Mouse (Mus musculus): ENCODE measurements around the gene Olfm2. TPM values are rescaled to one million over a fixed set of nuclear protein-coding genes. Genes with fewer than 3 reads are reported as not detected.

Olfm2 gene
- polyA plus RNA-seq, 1 experiment from 2014 or later: 64.4 TPM

DNA sequence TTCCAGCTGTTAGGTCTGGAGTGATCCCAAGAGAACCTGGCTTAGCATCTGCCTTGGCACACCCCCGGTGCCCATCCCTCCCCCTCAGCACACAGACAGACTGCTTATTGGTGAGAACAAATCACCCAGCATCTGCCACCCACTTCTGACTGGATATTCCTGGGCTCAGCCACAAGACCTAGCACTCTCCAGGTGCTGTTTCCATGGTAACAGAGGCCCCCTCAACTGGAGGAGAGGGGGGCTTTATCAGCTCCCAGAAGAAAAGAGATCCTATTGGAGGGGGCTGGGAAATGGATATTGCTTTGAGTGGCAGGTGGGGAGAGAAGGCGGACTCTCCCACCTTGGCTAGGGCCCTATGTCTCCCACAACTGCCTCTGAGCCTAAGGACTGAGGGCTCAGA lies 82.2 kb downstream of the Olfm2 start:
- no peak for DNase-seq (ENCODE audit: low spot score)
- H3K36me3 ChIP-seq (ENCODE audit: control insufficient read depth, insufficient read depth, low read length): peaks cover 8% of the 10 kb centered on the region; the same call in 1 of the 2 replicates

DNA sequence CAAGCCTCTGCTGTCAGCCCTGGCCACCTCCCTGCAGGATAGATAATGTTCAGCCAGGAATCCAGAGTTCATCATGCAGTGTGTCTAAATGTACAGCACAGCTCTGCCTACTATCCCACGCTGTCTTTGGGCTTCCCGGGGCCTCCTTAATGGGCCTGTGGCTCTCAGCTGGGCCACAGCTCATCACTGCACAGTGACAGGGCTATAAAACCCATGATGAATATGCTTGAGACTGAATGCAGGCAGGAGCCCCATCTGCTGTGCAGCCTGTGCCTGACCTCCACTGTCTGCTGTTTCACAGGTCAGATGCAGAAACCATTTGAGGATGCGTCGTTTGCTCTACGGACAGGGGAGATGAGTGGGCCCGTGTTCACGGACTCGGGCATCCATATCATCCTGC lies 83.3 kb downstream of the Olfm2 start:
- H3K36me3 ChIP-seq (ENCODE audit: control insufficient read depth, insufficient read depth, low read length): peaks cover 8% of the 10 kb centered on the region; the same call in 1 of the 2 replicates
- peak overlapping the region; percentile 80 for H3K27ac ChIP-seq (ENCODE audit: low read depth, low read length)

More for the DNA sequence above, 82.2 kb downstream of the Olfm2 start:
- 88% methylated on average over 2 of the region's 2 CpGs for WGBS
- Histone ChIP-seq H3K27me3 (ENCODE audit: control insufficient read depth, insufficient read depth, low read length) (no peaks in the 10 kb centered on the region), H3K4me3 (ENCODE audit: low read depth, low read length) (no peak overlapping the region), H3K9me3 (ENCODE audit: control insufficient read depth, low read length) (no peaks in the 10 kb centered on the region), H3K4me2 (replicated peaks; ENCODE audit: low read depth, low read length) (no peak overlapping the region), H3K27ac (ENCODE audit: low read depth, low read length) (peak overlapping the region; percentile 80), H3K9ac (ENCODE audit: low read depth, low read length) (no peak overlapping the region), H3K4me1 (replicated peaks; ENCODE audit: control insufficient read depth, insufficient read depth, low read length) (peaks cover 19% of the 10 kb centered on the region)
- ATAC-seq (ENCODE audit: low FRiP score): peak; percentile 13; the same call in 1 of the 2 replicates

DNA sequence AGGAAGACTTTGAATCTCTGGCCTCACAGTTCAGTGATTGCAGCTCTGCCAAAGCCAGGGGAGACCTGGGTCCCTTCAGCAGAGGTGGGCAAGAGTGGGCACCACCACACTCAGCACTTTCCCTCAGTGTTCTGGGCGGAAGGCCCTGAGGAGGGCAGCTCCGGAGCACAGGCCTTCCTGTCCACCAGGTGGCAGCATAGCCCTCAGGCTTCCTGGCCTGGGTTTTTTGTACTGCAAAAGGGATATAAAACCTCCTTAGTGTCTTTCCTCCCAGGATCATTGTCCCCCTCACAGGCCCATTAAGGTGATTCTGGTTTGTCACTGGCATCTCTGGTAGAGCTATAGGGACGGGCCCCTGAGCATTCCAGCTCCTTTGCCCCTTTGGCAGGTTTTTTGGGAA lies 83.8 kb downstream of the Olfm2 start:
- 59% methylated on average over 3 of the region's 3 CpGs for WGBS
- Histone ChIP-seq H3K4me2 (replicated peaks; ENCODE audit: low read depth, low read length) (no peak overlapping the region), H3K4me3 (ENCODE audit: low read depth, low read length) (no peak overlapping the region), H3K4me1 (replicated peaks; ENCODE audit: control insufficient read depth, insufficient read depth, low read length) (peaks cover 19% of the 10 kb centered on the region), H3K9me3 (ENCODE audit: control insufficient read depth, low read length) (no peaks in the 10 kb centered on the region), H3K9ac (ENCODE audit: low read depth, low read length) (no peak overlapping the region), H3K27me3 (ENCODE audit: control insufficient read depth, insufficient read depth, low read length) (no peaks in the 10 kb centered on the region), H3K36me3 (ENCODE audit: control insufficient read depth, insufficient read depth, low read length) (peaks cover 10% of the 10 kb centered on the region; the same call in 1 of the 2 replicates), H3K27ac (ENCODE audit: low read depth, low read length) (peak overlapping the region; percentile 80)
- ATAC-seq (ENCODE audit: low FRiP score): peak; percentile 41
- DNase-seq (ENCODE audit: low spot score): peak; percentile 84

More for the DNA sequence above, 83.3 kb downstream of the Olfm2 start:
- peak; percentile 74 for ATAC-seq (ENCODE audit: low FRiP score)
- Histone ChIP-seq H3K4me3 (ENCODE audit: low read depth, low read length) (no peak overlapping the region), H3K27me3 (ENCODE audit: control insufficient read depth, insufficient read depth, low read length) (no peaks in the 10 kb centered on the region), H3K4me2 (replicated peaks; ENCODE audit: low read depth, low read length) (no peak overlapping the region), H3K9ac (ENCODE audit: low read depth, low read length) (0 out of 2 replicates have a peak overlapping the region, but pooled peaks have one; percentile 19), H3K9me3 (ENCODE audit: control insufficient read depth, low read length) (no peaks in the 10 kb centered on the region), H3K4me1 (replicated peaks; ENCODE audit: control insufficient read depth, insufficient read depth, low read length) (peaks cover 19% of the 10 kb centered on the region)
- WGBS: 72% methylated on average over 8 of the region's 8 CpGs
- peak; percentile 48 for DNase-seq (ENCODE audit: low spot score)

DNA sequence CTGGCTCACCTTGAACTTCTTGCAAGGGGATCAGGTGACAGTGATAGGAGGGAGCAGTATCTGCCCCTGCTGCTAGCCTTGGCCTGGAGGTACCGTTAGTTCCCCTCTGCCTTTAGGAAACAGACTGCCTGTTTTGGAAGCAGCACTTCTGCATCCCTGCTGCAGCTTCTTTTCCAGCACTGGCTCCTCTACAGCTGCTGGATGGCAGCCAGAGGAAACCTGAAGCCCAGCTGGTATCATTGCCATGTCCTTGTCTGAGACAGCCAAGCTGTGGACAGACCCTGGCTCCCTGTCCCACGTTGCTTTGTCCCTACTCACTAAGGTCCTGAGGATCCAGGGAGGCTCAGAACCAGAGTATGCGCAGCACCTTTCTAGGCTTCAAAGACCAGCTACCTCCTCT lies 88.6 kb downstream of the Olfm2 start:
- no peak overlapping the region for H3K9ac ChIP-seq (ENCODE audit: low read depth, low read length)
- ATAC-seq (ENCODE audit: low FRiP score) (no peak), DNase-seq (ENCODE audit: low spot score) (no peak)
- no peak overlapping the region for H3K27ac ChIP-seq (ENCODE audit: low read depth, low read length)
- no peak overlapping the region for H3K4me3 ChIP-seq (ENCODE audit: low read depth, low read length)
- H3K36me3 ChIP-seq (ENCODE audit: control insufficient read depth, insufficient read depth, low read length): peaks cover 11% of the 10 kb centered on the region; the same call in 1 of the 2 replicates
- H3K4me1 ChIP-seq (replicated peaks; ENCODE audit: control insufficient read depth, insufficient read depth, low read length): peaks cover 6% of the 10 kb centered on the region; the same call in 1 of the 2 replicates
- H3K9me3 ChIP-seq (ENCODE audit: control insufficient read depth, low read length): no peaks in the 10 kb centered on the region
- H3K4me2 ChIP-seq (replicated peaks; ENCODE audit: low read depth, low read length): no peak overlapping the region
- WGBS: 89% methylated on average over 3 of the region's 3 CpGs
- H3K27me3 ChIP-seq (ENCODE audit: control insufficient read depth, insufficient read depth, low read length): no peaks in the 10 kb centered on the region

DNA sequence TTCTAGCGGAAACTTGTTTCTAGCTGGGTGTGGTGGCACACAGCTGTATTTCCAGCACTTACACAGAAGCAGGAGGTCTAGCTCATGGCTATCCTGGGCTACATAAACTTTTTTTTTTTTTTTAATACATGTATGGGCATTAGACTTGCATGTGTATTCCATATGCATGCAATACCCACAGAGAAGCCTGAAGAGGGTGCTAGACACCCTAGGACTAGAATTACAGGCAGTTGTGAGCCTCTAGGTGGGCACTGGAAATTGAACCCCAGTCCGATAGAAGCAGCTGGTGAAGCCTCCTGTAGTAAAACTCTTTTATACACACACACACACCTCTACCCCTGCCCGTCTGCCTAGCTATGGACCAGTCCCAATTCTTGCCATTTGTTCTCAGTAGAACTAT lies 92.3 kb downstream of the Olfm2 start:
- peaks cover 8% of the 10 kb centered on the region; the same call in 1 of the 2 replicates for H3K4me1 ChIP-seq (replicated peaks; ENCODE audit: control insufficient read depth, insufficient read depth, low read length)
- no peaks in the 10 kb centered on the region for H3K9me3 ChIP-seq (ENCODE audit: control insufficient read depth, low read length)
- ATAC-seq (ENCODE audit: low FRiP score) (no peak), DNase-seq (ENCODE audit: low spot score) (no peak)
- H3K4me3 ChIP-seq (ENCODE audit: low read depth, low read length): no peak overlapping the region
- H3K4me2 ChIP-seq (replicated peaks; ENCODE audit: low read depth, low read length): no peak overlapping the region
- H3K27me3 ChIP-seq (ENCODE audit: control insufficient read depth, insufficient read depth, low read length): no peaks in the 10 kb centered on the region
- 83% methylated on average over 3 of the region's 3 CpGs for WGBS
- H3K9ac ChIP-seq (ENCODE audit: low read depth, low read length): no peak overlapping the region
- no peak overlapping the region for H3K27ac ChIP-seq (ENCODE audit: low read depth, low read length)
- H3K36me3 ChIP-seq (ENCODE audit: control insufficient read depth, insufficient read depth, low read length): 0 out of 2 replicates have a peak, but pooled peaks cover 3% of the 10 kb centered on the region

DNA sequence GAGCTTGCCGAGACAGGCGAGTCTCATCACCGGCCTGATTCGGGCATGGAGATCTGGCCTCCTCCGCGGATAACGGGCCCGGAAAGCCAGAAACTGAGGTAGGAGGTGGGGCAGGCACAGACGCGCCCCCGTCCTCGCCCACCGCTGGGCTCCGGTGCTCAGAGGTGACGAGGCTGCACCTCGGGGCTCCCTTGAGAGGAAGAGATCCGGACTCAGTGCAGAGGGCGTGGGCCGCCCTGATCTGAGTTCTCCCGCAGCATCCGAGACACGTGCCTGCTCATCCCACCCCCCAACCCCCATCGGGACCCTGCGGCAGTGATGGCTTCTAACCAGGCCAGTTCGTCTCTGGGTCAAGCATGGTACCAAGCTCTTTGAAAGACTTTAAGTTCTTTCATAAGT lies 93.9 kb downstream of the Olfm2 start:
- peak; percentile 49; the same call in 1 of the 2 replicates for ATAC-seq (ENCODE audit: low FRiP score)
- Histone ChIP-seq H3K4me1 (replicated peaks; ENCODE audit: control insufficient read depth, insufficient read depth, low read length) (peaks cover 8% of the 10 kb centered on the region; the same call in 1 of the 2 replicates), H3K4me3 (ENCODE audit: low read depth, low read length) (peak overlapping the region; percentile 98), H3K4me2 (replicated peaks; ENCODE audit: low read depth, low read length) (peak overlapping the region; percentile 72), H3K27me3 (ENCODE audit: control insufficient read depth, insufficient read depth, low read length) (no peaks in the 10 kb centered on the region), H3K9ac (ENCODE audit: low read depth, low read length) (peak overlapping the region; percentile 89), H3K27ac (ENCODE audit: low read depth, low read length) (peak overlapping the region; percentile 10; the same call in 1 of the 2 replicates), H3K9me3 (ENCODE audit: control insufficient read depth, low read length) (no peaks in the 10 kb centered on the region), H3K36me3 (ENCODE audit: control insufficient read depth, insufficient read depth, low read length) (0 out of 2 replicates have a peak, but pooled peaks cover under 1% of the 10 kb centered on the region)
- no peak for DNase-seq (ENCODE audit: low spot score)
- WGBS: 0% methylated on average over 25 of the region's 25 CpGs

DNA sequence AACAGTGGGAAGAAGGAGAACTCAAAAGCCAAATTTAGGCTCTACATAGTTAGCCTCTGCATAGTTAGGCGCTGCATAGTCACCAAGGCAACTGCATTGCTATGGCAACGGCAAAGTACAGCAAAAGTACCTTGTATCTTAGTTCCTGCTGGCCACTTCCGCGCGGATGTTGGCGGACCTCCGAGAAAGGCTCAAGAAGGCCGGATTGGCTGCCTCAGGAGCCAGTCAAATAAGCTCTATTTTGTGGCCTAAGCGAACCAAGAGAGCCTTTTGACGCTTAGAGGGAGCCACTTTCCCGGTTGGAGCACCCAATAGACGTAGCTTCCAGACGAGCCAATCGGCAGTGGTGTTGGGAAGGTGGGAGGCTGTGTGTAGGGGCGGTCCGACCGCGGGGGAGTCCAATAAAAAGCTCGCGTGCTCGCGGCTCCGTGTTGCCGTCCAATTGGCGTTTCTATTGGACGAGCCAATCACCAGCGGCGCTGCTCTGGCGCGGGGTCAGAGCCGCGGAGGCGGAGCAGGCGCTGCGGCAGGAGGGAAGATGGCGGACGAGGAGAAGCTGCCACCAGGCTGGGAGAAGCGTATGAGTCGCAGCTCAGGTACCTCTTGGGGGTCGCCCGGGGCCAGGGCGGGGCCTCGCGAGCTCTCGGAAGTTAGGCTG lies 94.4 kb downstream of the Olfm2 start, which contains the start of gene Pin1:
Gene Pin1 (plus strand): TSS at position 494 of the 658 bp plus-strand sequence.
- H3K27me3 ChIP-seq (ENCODE audit: control insufficient read depth, insufficient read depth, low read length): no peaks in the 10 kb centered on the region
- ATAC-seq (ENCODE audit: low FRiP score) (peak; percentile 100), DNase-seq (ENCODE audit: low spot score) (peak; percentile 95)
- H3K4me2 ChIP-seq (replicated peaks; ENCODE audit: low read depth, low read length): peak within 1 kb of the TSS; percentile 72
- H3K27ac ChIP-seq (ENCODE audit: low read depth, low read length): peak within 1 kb of the TSS; percentile 10; the same call in 1 of the 2 replicates
- peak within 1 kb of the TSS; percentile 98 for H3K4me3 ChIP-seq (ENCODE audit: low read depth, low read length)
- peak within 1 kb of the TSS; percentile 89 for H3K9ac ChIP-seq (ENCODE audit: low read depth, low read length)
- H3K4me1 ChIP-seq (replicated peaks; ENCODE audit: control insufficient read depth, insufficient read depth, low read length): peaks cover 8% of the 10 kb centered on the region; the same call in 1 of the 2 replicates
- no peaks in the 10 kb centered on the region for H3K9me3 ChIP-seq (ENCODE audit: control insufficient read depth, low read length)
- H3K36me3 ChIP-seq (ENCODE audit: control insufficient read depth, insufficient read depth, low read length): no peaks in the 10 kb centered on the region
- under 1% methylated on average over 45 of the region's 45 CpGs for WGBS

DNA sequence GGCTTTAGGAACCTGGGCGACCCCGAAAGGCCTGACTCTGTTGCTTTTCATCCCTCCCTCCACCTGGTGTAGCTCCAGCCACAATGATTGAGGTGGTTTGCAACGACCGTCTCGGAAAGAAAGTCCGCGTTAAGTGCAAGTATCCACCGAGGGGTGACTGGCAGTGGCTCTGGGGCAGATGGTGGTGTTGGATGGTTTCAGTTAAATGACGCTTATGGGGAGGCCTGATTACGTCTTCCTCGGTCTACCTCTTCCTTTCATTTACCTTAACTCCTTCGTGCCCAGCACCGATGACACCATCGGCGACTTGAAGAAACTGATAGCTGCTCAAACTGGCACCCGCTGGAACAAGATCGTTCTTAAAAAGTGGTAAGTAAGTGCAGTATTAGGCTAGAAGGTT lies 101.0 kb downstream of the Olfm2 start:
- Histone ChIP-seq H3K9me3 (ENCODE audit: control insufficient read depth, low read length) (no peaks in the 10 kb centered on the region), H3K27me3 (ENCODE audit: control insufficient read depth, insufficient read depth, low read length) (no peaks in the 10 kb centered on the region), H3K4me2 (replicated peaks; ENCODE audit: low read depth, low read length) (peak overlapping the region; percentile 97), H3K9ac (ENCODE audit: low read depth, low read length) (peak overlapping the region; percentile 49), H3K27ac (ENCODE audit: low read depth, low read length) (no peak overlapping the region), H3K4me3 (ENCODE audit: low read depth, low read length) (peak overlapping the region; percentile 83), H3K4me1 (replicated peaks; ENCODE audit: control insufficient read depth, insufficient read depth, low read length) (peaks cover 2% of the 10 kb centered on the region; the same call in 1 of the 2 replicates), H3K36me3 (ENCODE audit: control insufficient read depth, insufficient read depth, low read length) (no peaks in the 10 kb centered on the region)
- WGBS: 6% methylated on average over 17 of the region's 17 CpGs
- no peak for ATAC-seq (ENCODE audit: low FRiP score)
- no peak for DNase-seq (ENCODE audit: low spot score)
